Mouse (Mus musculus): Measurements from ENCODE around the gene Sertad2.

- TF ChIP-seq CTCF (IDR thresholded peaks at IDR 0.05; ENCODE audit: insufficient read depth, low read depth, low read length): no peak
- TF ChIP-seq POLR2A (IDR thresholded peaks at IDR 0.05; ENCODE audit: insufficient read depth, low read depth, low read length): no peak
Measured at GRCm38 (mm10) chr11:20664878-20665277, 121.8 kb downstream of the Sertad2 start.

Data from olfactory bulb, adult 2 months (tissue).